Mouse (Mus musculus) liver, embryonic 15.5 days (tissue): ENCODE data around the gene Ccnd2. TPM values are rescaled to one million over a fixed set of nuclear protein-coding genes. Genes with fewer than 3 reads are reported as not detected.

Experiments used
- ATAC-seq: fragments of 200-750 bp; cut with Nextera tagmentation; 2 replicates; pipeline ENCODE4 v1.8.0; 2017; ENCODE audit warnings: moderate number of reproducible peaks, mild to moderate bottlenecking, moderate library complexity; ENCODE audit not compliant: insufficient read depth
- H3K27ac ChIP-seq: fragments of 300-500 bp; sonication (generic); replicated peaks from 2 replicates; pipeline ENCODE4 v1.5.1; 2015; ENCODE audit warnings: mild to moderate bottlenecking, inconsistent platforms
- H3K27me3 ChIP-seq: fragments of 300-500 bp; sonication (generic); 2 replicates; pipeline ENCODE4 v1.6.1; 2015; ENCODE audit warnings: mild to moderate bottlenecking, inconsistent platforms
- H3K36me3 ChIP-seq: fragments of 300-500 bp; sonication (generic); replicated peaks from 2 replicates; pipeline ENCODE4 v1.6.1; 2015; ENCODE audit warnings: moderate library complexity, mild to moderate bottlenecking, inconsistent platforms
- H3K4me1 ChIP-seq: fragments of 300-500 bp; sonication (generic); replicated peaks from 2 replicates; pipeline ENCODE4 v1.6.1; 2015; ENCODE audit warnings: inconsistent platforms
- H3K4me2 ChIP-seq: fragments of 300-500 bp; sonication (generic); 2 replicates; pipeline ENCODE4 v1.6.1; 2015; ENCODE audit warnings: moderate library complexity, mild to moderate bottlenecking, inconsistent platforms
- H3K4me3 ChIP-seq: fragments of 300-500 bp; sonication (generic); replicated peaks from 2 replicates; pipeline ENCODE4 v1.5.1; 2015; ENCODE audit warnings: mild to moderate bottlenecking, inconsistent platforms
- H3K9ac ChIP-seq: fragments of 300-500 bp; sonication (generic); 2 replicates; pipeline ENCODE4 v1.6.1; 2015; ENCODE audit warnings: moderate library complexity, mild to moderate bottlenecking, inconsistent platforms
- H3K9me3 ChIP-seq: fragments of 300-500 bp; sonication (generic); replicated peaks from 2 replicates; pipeline ENCODE4 v1.6.1; 2016; ENCODE audit warnings: inconsistent platforms
- WGBS: fragments of 180-500 bp; shearing (Covaris S2); methylation state at CpG from one replicate; pipeline ENCODE4 v1.1.7; 2015; ENCODE audit warnings: mixed read lengths; ENCODE audit not compliant: insufficient replicate concordance; 5-methylcytosine and 5-hydroxymethylcytosine counted together
- polyA plus RNA-seq: library from polyadenylated mRNA; unstranded; fragments of >200 nt; fragmentation: Nextera tagmentation; extraction: Ambion mirVana; gene quantifications from 2 replicates; pipeline ENCODE4 v1.2.1, GENCODE M21; 2015

Gene Ccnd2
- polyA plus RNA-seq, 1 experiment from 2014 or later = 47.6 TPM

DNA sequence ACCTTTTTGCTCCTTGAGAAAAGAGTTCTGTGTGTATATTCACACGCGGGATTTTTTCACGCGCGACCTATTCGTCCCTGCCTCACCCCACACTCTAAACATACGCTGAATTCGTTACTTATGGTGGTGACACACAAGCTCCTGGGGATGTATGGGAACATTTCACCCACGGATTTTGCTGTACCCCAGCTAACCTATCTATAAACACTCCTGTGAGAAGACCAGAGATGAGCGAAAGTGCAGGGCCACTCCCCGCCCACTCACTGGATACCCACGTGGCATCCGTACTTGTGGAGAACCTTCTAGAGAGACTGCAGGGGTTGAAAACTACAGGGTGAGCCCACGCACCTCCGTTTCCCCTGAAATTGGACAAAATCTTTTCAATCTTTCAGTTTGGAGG is 3.5 kb upstream of the Ccnd2 start:
- H3K27ac ChIP-seq = no peak overlapping the region
- no peaks in the 10 kb centered on the region for H3K9me3 ChIP-seq
- peak overlapping the region; percentile 82; the same call in 1 of the 2 replicates for H3K4me2 ChIP-seq
- H3K4me1 ChIP-seq = peaks cover 50% of the 10 kb centered on the region
- 1% methylated on average over 15 of the region's 15 CpGs for WGBS
- peaks cover 96% of the 10 kb centered on the region for H3K27me3 ChIP-seq
- no peak for ATAC-seq
- no peak overlapping the region for H3K9ac ChIP-seq
- H3K4me3 ChIP-seq = peak overlapping the region; percentile 61
- H3K36me3 ChIP-seq = no peaks in the 10 kb centered on the region

DNA sequence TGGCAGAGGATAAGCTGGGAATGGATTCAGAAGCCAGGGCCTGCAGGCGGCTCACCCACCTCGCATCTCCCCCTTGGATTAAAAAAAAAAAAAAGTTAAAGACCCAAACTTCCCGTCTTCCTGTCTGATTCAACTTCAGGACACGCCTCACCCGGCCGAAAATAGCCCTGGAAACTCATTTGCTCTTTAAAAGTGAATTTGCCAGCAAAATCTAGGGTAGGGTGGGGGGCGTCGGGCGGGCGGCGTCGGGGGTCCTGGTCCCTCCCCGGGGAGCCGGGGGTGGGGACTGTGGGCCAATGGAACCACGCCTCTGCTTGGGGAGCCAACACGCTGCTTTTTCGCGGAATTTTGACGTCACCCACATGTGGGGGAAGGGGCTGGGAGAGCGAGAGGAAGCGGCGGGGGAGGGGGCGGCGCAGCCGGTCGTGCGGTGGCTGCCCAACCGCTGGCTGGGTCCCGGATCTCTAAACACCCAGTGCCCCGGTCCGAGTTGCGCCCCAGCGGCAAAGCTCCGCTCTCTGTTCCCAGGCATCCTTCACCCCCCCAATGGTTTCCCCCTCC is 2.8 kb upstream of the Ccnd2 start:
- peaks cover 56% of the 10 kb centered on the region for H3K4me1 ChIP-seq
- under 1% methylated on average over 34 of the region's 34 CpGs for WGBS
- H3K36me3 ChIP-seq = no peaks in the 10 kb centered on the region
- no peak for ATAC-seq
- H3K27me3 ChIP-seq = peaks cover 97% of the 10 kb centered on the region
- H3K4me3 ChIP-seq = peak overlapping the region; percentile 61
- no peak overlapping the region for H3K9ac ChIP-seq
- H3K9me3 ChIP-seq = no peaks in the 10 kb centered on the region
- peak overlapping the region; percentile 82 for H3K4me2 ChIP-seq
- H3K27ac ChIP-seq = no peak overlapping the region

DNA sequence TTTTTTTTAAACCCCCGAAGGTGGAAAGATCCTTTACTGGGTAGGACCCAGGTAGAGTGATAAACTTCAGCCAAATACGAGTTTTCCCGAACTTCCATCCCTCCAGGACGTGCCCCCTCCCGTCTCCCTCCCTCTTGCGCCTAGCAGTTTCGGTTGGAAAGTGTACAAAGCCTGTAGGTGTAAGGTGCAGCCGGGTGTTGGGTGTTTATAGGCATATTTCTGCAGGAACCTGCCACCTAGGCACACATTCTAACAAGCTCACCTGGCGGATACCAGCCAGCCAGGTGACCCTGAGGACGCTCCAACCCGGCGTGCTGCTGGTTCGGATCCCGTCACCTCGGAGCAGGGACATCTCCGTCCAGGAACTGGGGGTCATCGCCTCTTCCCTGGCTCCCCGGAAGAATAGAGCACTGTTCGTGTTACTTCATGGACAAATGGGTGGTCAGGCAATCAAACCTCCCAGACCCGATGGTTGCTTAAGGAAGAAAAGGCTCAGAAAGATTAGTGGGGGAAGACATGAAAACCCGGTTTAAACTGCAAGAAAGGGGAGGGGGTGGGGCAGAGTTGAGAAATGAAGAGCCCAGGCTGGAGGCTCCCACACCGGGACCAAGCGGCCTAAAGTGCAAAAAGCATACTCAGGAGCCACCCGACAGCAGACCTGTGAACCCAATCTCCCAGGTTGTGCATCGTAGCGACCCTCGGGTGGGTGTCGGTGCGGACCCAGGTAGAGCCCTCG is 2.1 kb upstream of the Ccnd2 start:
- H3K27ac ChIP-seq = no peak overlapping the region
- H3K4me3 ChIP-seq = peak overlapping the region; percentile 61
- H3K36me3 ChIP-seq = no peaks in the 10 kb centered on the region
- ATAC-seq = no peak
- no peaks in the 10 kb centered on the region for H3K9me3 ChIP-seq
- peaks cover 97% of the 10 kb centered on the region for H3K27me3 ChIP-seq
- peak overlapping the region; percentile 82 for H3K4me2 ChIP-seq
- under 1% methylated on average over 30 of the region's 30 CpGs for WGBS
- no peak overlapping the region for H3K9ac ChIP-seq
- peaks cover 61% of the 10 kb centered on the region for H3K4me1 ChIP-seq

DNA sequence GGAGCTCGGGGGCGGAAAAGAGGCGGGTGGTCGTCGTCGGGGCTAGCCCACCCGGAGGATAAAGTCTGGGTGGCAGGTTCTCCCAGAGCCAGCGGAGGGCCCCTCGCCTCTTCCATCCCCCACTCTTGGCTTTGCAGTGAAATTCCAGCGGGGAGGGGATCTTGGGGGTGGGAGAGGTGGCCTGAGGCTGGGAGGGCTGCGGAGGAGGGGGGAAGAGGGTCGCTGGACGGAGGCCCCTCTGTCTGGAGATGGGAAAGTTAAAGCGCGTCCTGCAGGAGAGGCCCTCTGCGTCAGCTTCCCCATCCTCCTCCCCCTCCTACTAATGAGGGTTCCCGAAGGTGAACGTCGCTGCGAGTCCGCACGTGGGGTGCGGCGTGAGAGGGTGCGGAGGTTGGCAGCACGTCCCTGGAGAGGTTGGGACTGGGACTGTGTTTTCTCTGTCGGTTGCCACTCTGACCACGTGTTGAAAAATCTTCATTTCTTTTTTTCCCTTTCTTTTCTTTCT is 1.4 kb upstream of the Ccnd2 start:
- Histone ChIP-seq H3K27me3 (peaks cover 97% of the 10 kb centered on the region), H3K4me1 (peaks cover 67% of the 10 kb centered on the region), H3K9ac (no peak overlapping the region), H3K27ac (no peak overlapping the region), H3K4me2 (peak overlapping the region; percentile 82), H3K9me3 (no peaks in the 10 kb centered on the region), H3K36me3 (no peaks in the 10 kb centered on the region), H3K4me3 (peak overlapping the region; percentile 61)
- 1% methylated on average over 27 of the region's 28 CpGs for WGBS
- ATAC-seq = no peak

DNA sequence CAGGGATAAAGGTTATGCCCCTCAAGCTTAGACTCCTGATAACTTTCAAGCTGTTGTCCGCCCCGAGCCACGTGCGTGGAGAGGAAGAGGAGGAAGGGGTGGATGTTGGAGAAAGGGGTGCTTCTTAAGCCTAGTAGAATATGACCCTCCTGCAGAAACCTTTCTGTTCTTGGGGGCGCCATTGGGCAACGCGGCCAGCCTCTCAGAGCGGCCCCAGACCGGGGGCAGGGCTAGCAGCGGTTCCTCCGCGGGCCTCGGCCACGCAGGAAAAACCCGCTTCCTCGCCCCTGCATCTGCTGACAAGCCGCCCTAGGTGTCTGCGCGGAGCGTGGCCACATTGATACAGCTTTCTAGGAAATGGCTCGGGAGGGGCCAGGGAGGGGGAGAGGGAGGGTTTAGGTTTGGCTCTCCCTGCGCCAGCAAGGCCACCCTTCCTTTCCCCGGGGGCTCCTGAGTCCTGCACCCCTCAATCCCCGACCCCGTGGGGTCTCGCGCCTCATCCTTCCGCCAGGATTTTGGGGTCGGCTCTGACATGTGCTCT is 358 bp downstream of the Ccnd2 start:
- peaks cover 86% of the 10 kb centered on the region for H3K27me3 ChIP-seq
- no peaks in the 10 kb centered on the region for H3K9me3 ChIP-seq
- H3K4me1 ChIP-seq = peaks cover 67% of the 10 kb centered on the region
- peak overlapping the region; percentile 61 for H3K4me3 ChIP-seq
- H3K27ac ChIP-seq = peak overlapping the region; percentile 69
- ATAC-seq = peak; percentile 67
- H3K36me3 ChIP-seq = no peaks in the 10 kb centered on the region
- under 1% methylated on average over 29 of the region's 29 CpGs for WGBS
- peak overlapping the region; percentile 82 for H3K4me2 ChIP-seq
- peak overlapping the region; percentile 35 for H3K9ac ChIP-seq

DNA sequence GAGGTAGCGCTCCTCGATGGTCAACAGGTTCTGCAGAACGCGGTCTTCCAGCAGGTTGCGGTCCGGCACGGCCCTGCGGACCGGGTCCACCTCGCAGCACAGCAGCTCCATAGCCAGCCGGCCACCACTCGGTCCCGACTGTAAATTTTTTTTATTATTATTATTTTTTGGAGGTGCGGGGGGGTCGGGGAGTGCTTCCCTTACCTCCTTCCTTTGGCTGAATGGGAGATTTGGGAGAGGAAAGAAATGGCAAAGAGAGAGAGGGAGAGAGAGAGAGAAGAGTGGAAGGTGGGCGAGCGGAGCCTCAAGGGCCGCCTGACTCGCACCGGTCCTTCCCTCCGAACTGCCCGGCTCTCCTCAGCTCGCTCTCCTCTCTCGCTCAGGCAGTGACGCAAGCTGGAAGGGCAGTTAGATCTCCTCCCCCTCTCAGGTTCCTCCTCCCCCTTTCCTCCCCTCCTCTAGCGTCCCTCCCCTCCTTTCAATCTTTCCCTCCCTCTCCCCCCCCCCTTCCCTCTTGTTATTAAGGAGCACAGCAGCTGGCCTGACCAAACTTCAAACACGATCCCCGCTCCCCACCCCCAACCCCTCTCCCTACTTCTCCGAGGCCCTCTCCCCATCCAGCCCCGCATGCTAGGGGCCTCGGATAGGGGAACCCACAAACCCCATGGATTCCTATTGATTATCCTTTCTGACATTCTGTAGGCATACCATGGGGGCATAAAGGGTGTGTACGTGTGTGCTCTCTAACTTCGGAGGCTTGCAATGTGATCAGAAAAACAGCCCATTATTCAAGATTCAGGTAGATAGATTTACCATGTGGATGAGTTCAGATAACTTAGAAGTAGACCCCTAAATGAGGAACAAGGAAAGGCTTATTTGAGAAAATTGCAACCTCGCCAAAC is 1.1 kb downstream of the Ccnd2 start:
- H3K27ac ChIP-seq = peak overlapping the region; percentile 69
- H3K36me3 ChIP-seq = no peaks in the 10 kb centered on the region
- peak overlapping the region; percentile 46 for H3K9ac ChIP-seq
- peak overlapping the region; percentile 82 for H3K4me2 ChIP-seq
- WGBS = under 1% methylated on average over 33 of the region's 34 CpGs
- peaks cover 82% of the 10 kb centered on the region for H3K27me3 ChIP-seq
- peak; percentile 41 for ATAC-seq
- H3K9me3 ChIP-seq = no peaks in the 10 kb centered on the region
- H3K4me1 ChIP-seq = peaks cover 73% of the 10 kb centered on the region
- H3K4me3 ChIP-seq = peak overlapping the region; percentile 61

DNA sequence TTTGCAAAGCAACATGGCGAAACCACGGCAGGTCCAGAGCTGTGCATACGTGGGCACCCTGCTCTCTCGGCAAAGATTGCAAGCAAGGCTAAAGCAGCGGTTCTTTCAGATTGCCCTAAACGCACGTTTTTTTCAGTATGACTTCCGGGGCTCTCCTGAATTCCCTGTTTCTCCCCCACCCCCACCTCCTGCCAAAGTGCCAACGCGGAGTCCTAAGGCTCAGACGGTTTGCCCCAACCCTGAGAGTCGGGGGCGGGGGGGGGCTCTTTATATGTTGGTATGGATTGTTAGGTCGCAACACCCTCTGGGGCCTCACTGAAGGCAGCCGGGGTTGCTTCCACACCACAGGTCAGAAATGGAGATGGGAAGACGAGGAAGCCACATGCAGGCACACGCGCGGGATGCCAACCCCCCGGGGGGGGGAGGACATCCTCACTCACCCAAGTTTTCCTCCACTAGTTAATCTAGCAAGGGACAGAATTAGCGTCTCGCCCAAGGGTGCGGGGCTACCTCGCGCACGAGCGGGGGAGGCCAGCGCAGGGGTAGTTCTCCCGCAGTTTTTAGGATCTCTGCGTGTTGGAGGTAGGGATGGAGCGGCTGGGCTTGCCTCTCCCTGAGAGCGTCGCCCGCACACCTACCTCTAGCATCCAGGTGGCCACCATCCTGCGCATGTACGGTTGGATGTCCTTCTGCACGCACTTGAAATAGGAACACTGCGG is 1.9 kb downstream of the Ccnd2 start:
- peaks cover 75% of the 10 kb centered on the region for H3K4me1 ChIP-seq
- H3K4me2 ChIP-seq = peak overlapping the region; percentile 82
- 0 out of 2 replicates have a peak overlapping the region, but pooled peaks have one; percentile 41 for H3K27ac ChIP-seq
- peaks cover 74% of the 10 kb centered on the region for H3K27me3 ChIP-seq
- ATAC-seq = no peak
- H3K4me3 ChIP-seq = peak overlapping the region; percentile 61
- H3K9ac ChIP-seq = peak overlapping the region; percentile 46
- under 1% methylated on average over 38 of the region's 38 CpGs for WGBS
- H3K9me3 ChIP-seq = no peaks in the 10 kb centered on the region
- H3K36me3 ChIP-seq = no peaks in the 10 kb centered on the region

DNA sequence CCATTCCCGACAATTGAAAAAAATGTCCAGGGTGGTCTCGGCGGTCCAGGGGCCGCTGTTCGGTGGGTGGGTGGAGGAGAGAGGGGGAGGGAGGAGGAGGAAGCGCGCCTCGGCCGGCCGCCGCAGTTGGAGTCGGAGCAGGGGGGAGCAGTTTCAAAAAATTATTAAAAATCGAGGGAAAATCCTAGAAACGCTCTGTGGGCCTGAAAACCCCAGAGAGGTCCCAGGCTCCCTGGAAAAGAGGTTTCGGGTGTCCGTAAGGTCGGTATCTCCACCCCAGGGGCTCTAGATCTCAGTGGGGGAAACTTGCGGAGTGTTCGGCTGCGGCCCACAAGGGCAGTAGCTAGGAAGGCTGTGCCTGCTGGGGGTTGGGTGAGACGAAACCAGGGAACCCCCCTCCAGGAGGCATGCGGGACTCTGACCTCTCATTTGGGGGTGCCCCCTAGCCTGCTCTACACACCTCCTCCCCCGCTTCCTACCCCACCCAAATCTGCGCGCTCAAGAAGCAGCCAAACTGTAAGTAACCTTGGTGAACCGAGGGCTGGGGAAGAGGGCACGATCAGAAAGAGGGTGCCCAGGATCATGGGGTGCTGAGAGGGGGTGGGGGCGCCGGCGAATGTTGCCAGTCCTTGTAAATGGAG is 2.6 kb downstream of the Ccnd2 start:
- Histone ChIP-seq H3K9ac (peak overlapping the region; percentile 46), H3K4me2 (peak overlapping the region; percentile 82), H3K36me3 (no peaks in the 10 kb centered on the region), H3K4me1 (peaks cover 71% of the 10 kb centered on the region), H3K9me3 (no peaks in the 10 kb centered on the region), H3K27ac (no peak overlapping the region), H3K4me3 (peak overlapping the region; percentile 61), H3K27me3 (peaks cover 67% of the 10 kb centered on the region)
- ATAC-seq = no peak
- WGBS = under 1% methylated on average over 30 of the region's 30 CpGs

DNA sequence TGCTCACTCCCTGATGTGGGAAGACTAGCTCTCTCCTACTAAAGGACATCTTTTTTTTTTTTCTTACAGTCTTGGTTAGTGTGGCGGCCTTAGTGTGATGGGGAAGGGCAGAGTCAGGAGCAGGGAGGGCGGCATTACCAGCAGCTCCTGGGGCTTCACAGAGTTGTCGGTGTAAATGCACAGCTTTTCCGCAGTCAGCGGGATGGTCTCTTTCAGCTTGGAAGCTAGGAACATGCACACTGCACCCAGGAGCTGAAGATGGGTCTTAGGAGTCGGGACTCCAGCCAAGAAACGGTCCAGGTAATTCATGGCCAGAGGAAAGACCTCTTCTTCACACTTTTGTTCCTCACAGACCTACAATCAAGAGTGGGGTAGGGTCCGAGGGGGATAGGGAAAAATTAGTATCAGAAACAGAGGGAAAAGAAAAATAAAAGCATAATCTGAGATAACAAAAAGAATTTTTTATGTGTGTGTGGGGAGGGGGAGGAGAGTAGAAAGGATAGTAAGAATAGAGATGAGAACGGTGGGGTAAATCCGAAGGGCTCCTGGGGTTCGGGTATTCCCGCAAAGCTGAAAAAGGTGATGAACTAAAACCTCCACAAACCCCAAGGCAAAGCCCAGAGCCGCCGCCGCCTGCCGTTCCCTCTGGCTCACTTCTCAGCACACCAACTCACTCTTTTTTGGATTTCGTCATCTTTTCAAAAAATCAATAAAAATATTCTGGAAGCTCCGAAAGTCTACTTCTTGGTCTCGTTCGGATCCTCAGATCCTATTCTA is 3.3 kb downstream of the Ccnd2 start:
- ATAC-seq = no peak
- no peak overlapping the region for H3K27ac ChIP-seq
- peak overlapping the region; percentile 46 for H3K9ac ChIP-seq
- H3K4me1 ChIP-seq = peaks cover 64% of the 10 kb centered on the region
- peak overlapping the region; percentile 61 for H3K4me3 ChIP-seq
- 19% methylated on average over 20 of the region's 20 CpGs for WGBS
- no peaks in the 10 kb centered on the region for H3K9me3 ChIP-seq
- H3K4me2 ChIP-seq = peak overlapping the region; percentile 82
- H3K27me3 ChIP-seq = peaks cover 60% of the 10 kb centered on the region
- no peaks in the 10 kb centered on the region for H3K36me3 ChIP-seq
